Mouse (Mus musculus) MEL (cell line): ENCODE measurements around the gene Cdc40. TPM values are rescaled to one million over a fixed set of nuclear protein-coding genes. Genes with fewer than 3 reads are reported as not detected.

Experiments used
- DNase-seq: peaks from one replicate; pipeline ENCODE4 v3.0.0; 2011; ENCODE audit warnings: low read depth, low spot score
- H3K27ac ChIP-seq: 2 replicates; pipeline ENCODE4 v1.5.1; 2012; ENCODE audit warnings: low read depth, mild to moderate bottlenecking, control low read depth, low read length, moderate library complexity; ENCODE audit not compliant: control insufficient read depth
- H3K27me3 ChIP-seq, 2 experiments: fragments of 150-350 bp in 1 of 2; sonication (generic) in 1 of 2; 2 replicates each; pipeline ENCODE4 v1.6.1; 2012; ENCODE audit warnings: low read length in 2 of 2, mild to moderate bottlenecking in 2 of 2, improper control_type of control experiment in 1 of 2, moderate library complexity in 1 of 2; ENCODE audit not compliant: insufficient read depth in 2 of 2, control insufficient read depth in 1 of 2
- H3K36me3 ChIP-seq, 2 experiments: 2 replicates each; pipeline ENCODE4 v1.6.1; 2012 to 2014; ENCODE audit warnings: low read length in 2 of 2, improper control_type of control experiment in 1 of 2, inconsistent platforms in 1 of 2, mild to moderate bottlenecking in 1 of 2; ENCODE audit not compliant: insufficient read depth in 2 of 2, control insufficient read depth in 1 of 2
- H3K4me1 ChIP-seq, 2 experiments: fragments of 150-350 bp in 1 of 2; sonication (generic) in 1 of 2; 2 replicates each; pipeline ENCODE4 v1.6.1; 2012; ENCODE audit warnings: low read length in 2 of 2, improper control_type of control experiment in 1 of 2, mild to moderate bottlenecking in 1 of 2; ENCODE audit not compliant: insufficient read depth in 2 of 2, control insufficient read depth in 1 of 2
- H3K4me3 ChIP-seq, 2 experiments: fragments of 150-350 bp in 1 of 2; sonication (generic) in 1 of 2; 2 replicates each; pipeline ENCODE4 v1.5.1; 2012; ENCODE audit warnings: low read depth in 2 of 2, low read length in 2 of 2, mild to moderate bottlenecking in 2 of 2, moderate library complexity in 2 of 2, control low read depth in 1 of 2, improper control_type of control experiment in 1 of 2; ENCODE audit not compliant: control insufficient read depth in 1 of 2, insufficient read depth in 1 of 2
- H3K79me2 ChIP-seq: 2 replicates; pipeline ENCODE4 v1.6.1; 2012; ENCODE audit warnings: mild to moderate bottlenecking, low read length, moderate library complexity; ENCODE audit not compliant: control insufficient read depth, poor library complexity, insufficient read depth
- H3K9ac ChIP-seq: 2 replicates; pipeline ENCODE4 v1.6.1; 2012; ENCODE audit warnings: low read depth, mild to moderate bottlenecking, control low read depth, low read length, moderate library complexity; ENCODE audit not compliant: control insufficient read depth, poor library complexity, severe bottlenecking
- H3K9me3 ChIP-seq: fragments of 150-350 bp; sonication (generic); replicated peaks from 2 replicates; pipeline ENCODE4 v1.6.1; 2012; ENCODE audit warnings: mild to moderate bottlenecking, low read length, improper control_type of control experiment, moderate library complexity; ENCODE audit not compliant: insufficient read depth
- CHD1 ChIP-seq: IDR thresholded peaks from 2 replicates; pipeline ENCODE4 v1.6.1; 2012; ENCODE audit warnings: low read depth, mild to moderate bottlenecking, inconsistent platforms, low read length, improper control_type of control experiment
- E2F4 ChIP-seq: IDR thresholded peaks from 2 replicates; pipeline ENCODE4 v1.6.1; 2011; ENCODE audit warnings: low read depth, low read length, improper control_type of control experiment, borderline replicate concordance
- EP300 ChIP-seq, 2 experiments: IDR thresholded peaks; 2 replicates each; pipeline ENCODE4 v1.6.1; 2011; ENCODE audit warnings: improper control_type of control experiment in 2 of 2, low read length in 2 of 2, low read depth in 1 of 2, mild to moderate bottlenecking in 1 of 2
- ETS1 ChIP-seq: IDR thresholded peaks from 2 replicates; pipeline ENCODE4 v1.6.1; 2012; ENCODE audit warnings: low read depth, mild to moderate bottlenecking, inconsistent platforms, low read length, improper control_type of control experiment, moderate library complexity
- GATA1 ChIP-seq: IDR thresholded peaks from 2 replicates; pipeline ENCODE4 v1.6.1; 2011; ENCODE audit warnings: low read depth, low read length, improper control_type of control experiment
- HCFC1 ChIP-seq: IDR thresholded peaks from 2 replicates; pipeline ENCODE4 v1.6.1; 2012; ENCODE audit warnings: low read depth, mild to moderate bottlenecking, inconsistent platforms, low read length, improper control_type of control experiment, moderate library complexity
- KAT2A ChIP-seq: conservative IDR thresholded peaks from 2 replicates; pipeline ENCODE4 v1.6.1; 2012; ENCODE audit warnings: low read depth, low read length, improper control_type of control experiment, inconsistent platforms
- MAX ChIP-seq: IDR thresholded peaks from 2 replicates; pipeline ENCODE4 v1.6.1; 2011; ENCODE audit warnings: low read length, improper control_type of control experiment
- MEF2A ChIP-seq: IDR thresholded peaks from 2 replicates; pipeline ENCODE4 v1.6.1; 2014; ENCODE audit warnings: low read depth, mild to moderate bottlenecking, inconsistent platforms, low read length, improper control_type of control experiment; ENCODE audit not compliant: poor library complexity, insufficient replicate concordance, severe bottlenecking; ENCODE audit errors: extremely low read depth
- MXI1 ChIP-seq: IDR thresholded peaks from 2 replicates; pipeline ENCODE4 v1.6.1; 2011; ENCODE audit warnings: mild to moderate bottlenecking, low read depth, low read length, improper control_type of control experiment
- NELFE ChIP-seq: IDR thresholded peaks from 2 replicates; pipeline ENCODE4 v1.6.1; 2011; ENCODE audit warnings: low read depth, low read length, improper control_type of control experiment
- NRF1 ChIP-seq: IDR thresholded peaks from 2 replicates; pipeline ENCODE4 v1.6.1; 2014; ENCODE audit warnings: low read depth, mild to moderate bottlenecking, inconsistent platforms, low read length, improper control_type of control experiment, moderate library complexity; ENCODE audit not compliant: poor library complexity, insufficient read depth, severe bottlenecking
- POLR2AphosphoS2 ChIP-seq: IDR thresholded peaks from 2 replicates; pipeline ENCODE4 v1.6.1; 2011; ENCODE audit warnings: low read length, improper control_type of control experiment
- POLR2AphosphoS5 ChIP-seq: IDR thresholded peaks from 2 replicates; pipeline ENCODE4 v1.6.1; 2012; ENCODE audit warnings: low read depth, borderline replicate concordance, mild to moderate bottlenecking, inconsistent platforms, low read length, moderate library complexity, mixed read lengths
- RAD21 ChIP-seq: IDR thresholded peaks from 2 replicates; pipeline ENCODE4 v1.6.1; 2011; ENCODE audit warnings: mild to moderate bottlenecking, low read depth, low read length, improper control_type of control experiment
- TBP ChIP-seq: IDR thresholded peaks from 2 replicates; pipeline ENCODE4 v1.8.0; 2011; ENCODE audit warnings: low read depth, low read length, improper control_type of control experiment
- USF2 ChIP-seq, 2 experiments: IDR thresholded peaks; 2 replicates each; pipeline ENCODE4 v1.6.1; 2011 to 2012; ENCODE audit warnings: improper control_type of control experiment in 2 of 2, low read length in 2 of 2, borderline replicate concordance in 1 of 2, inconsistent platforms in 1 of 2, low read depth in 1 of 2, mild to moderate bottlenecking in 1 of 2; ENCODE audit not compliant: insufficient read depth in 1 of 2
- ZKSCAN1 ChIP-seq: IDR thresholded peaks from 2 replicates; pipeline ENCODE4 v1.6.1; 2012; ENCODE audit warnings: low read depth, mild to moderate bottlenecking, inconsistent platforms, low read length, improper control_type of control experiment, moderate library complexity
- polyA plus RNA-seq, 2 experiments: library from polyadenylated mRNA; stranded (reverse) in 1 of 2; unstranded in 1 of 2; fragments of >175 nt in 1 of 2; fragments of >200 nt in 1 of 2; gene quantifications; 2 replicates each; pipeline versions ENCODE4 v1.2.1 to v1.2.4; 2012; ENCODE audit warnings: low replicate concordance in 2 of 2, low read depth in 1 of 2; ENCODE audit not compliant: insufficient read length in 2 of 2, insufficient read depth in 1 of 2, missing spikeins in 1 of 2
- total RNA-seq: library from RNA; depleted of rRNA; stranded (reverse); fragments of 300-350 nt; gene quantifications from 2 replicates; pipeline ENCODE4 v1.2.3, GENCODE M21; 2012

Cdc40 gene
- total and polyA plus RNA-seq, 3 experiments = 11.9 to 68.5 (median 35.5) TPM

DNA sequence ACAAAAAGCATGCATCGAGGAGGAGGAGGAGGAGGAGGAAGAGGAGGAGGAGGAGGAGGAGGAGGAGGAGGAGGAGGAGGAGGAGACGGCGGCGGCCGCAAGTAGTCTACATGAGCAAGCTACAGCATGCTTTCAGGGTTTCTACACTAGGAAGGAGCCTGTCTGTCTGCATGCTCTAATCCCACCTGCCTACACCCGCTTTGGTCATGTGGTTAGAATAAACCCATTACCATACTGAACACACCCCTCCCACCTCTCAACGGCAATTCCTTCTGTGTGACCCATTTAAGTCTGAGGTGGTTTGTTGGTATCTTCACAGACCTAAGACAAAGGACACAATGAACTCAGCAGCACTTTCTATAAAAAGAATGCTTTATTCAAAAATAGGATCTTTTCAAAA is 51.8 kb downstream of the Cdc40 start:
- DNase-seq = no peak
- no peak for TF ChIP-seq USF2 (IDR thresholded peaks at IDR 0.05; ENCODE audit: borderline replicate concordance in 1 of 2, insufficient read depth in 1 of 2, low read depth in 1 of 2, low read length in 2 of 2)
- TF ChIP-seq NRF1 = no peak
- TF ChIP-seq HCFC1 = no peak
- TF ChIP-seq EP300 (IDR thresholded peaks at IDR 0.05; ENCODE audit: low read depth in 1 of 2, low read length in 2 of 2) = no peak
- no peak for TF ChIP-seq TBP
- no peak for TF ChIP-seq ETS1
- no peak for TF ChIP-seq MAX
- Histone ChIP-seq H3K4me1 (no peaks in the 10 kb centered on the region), H3K27me3 (no peaks in the 10 kb centered on the region), H3K9me3 (no peaks in the 10 kb centered on the region), H3K36me3 (peaks cover 0 to 3% of the 10 kb centered on the region in 2 experiments; a peak in 2 of 4 replicates), H3K4me3 (no peak overlapping the region), H3K27ac (no peak overlapping the region), H3K79me2 (no peaks in the 10 kb centered on the region), H3K9ac (no peak overlapping the region)

DNA sequence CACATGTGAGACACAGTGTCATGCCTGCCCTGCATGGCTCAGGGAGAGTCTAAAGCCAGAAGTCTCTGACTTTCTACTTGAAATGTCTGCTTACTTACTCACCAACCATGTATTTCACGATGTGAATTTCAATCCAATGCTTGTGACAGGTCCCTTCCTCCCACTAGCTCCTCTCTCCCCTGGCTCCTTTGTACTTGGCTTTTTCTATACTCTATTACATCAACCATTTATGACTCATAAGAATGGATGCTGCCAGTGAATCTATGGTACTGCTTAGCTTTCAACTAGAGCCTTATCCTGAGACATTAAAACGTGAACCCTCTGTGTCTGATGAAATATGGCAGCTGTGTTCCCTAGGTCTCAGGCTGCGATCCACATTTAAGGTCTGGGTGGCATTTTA is 52.8 kb downstream of the Cdc40 start:
- Histone ChIP-seq H3K9me3 (no peaks in the 10 kb centered on the region), H3K9ac (no peak overlapping the region), H3K36me3 (no peaks in the 10 kb centered on the region), H3K4me3 (no peak overlapping the region), H3K79me2 (no peaks in the 10 kb centered on the region), H3K27me3 (no peaks in the 10 kb centered on the region), H3K4me1 (no peaks in the 10 kb centered on the region), H3K27ac (no peak overlapping the region)
- no peak for DNase-seq
- TF ChIP-seq NELFE = no peak
- TF ChIP-seq GATA1 = no peak
- TF ChIP-seq POLR2AphosphoS2 = no peak
- TF ChIP-seq HCFC1 = no peak
- TF ChIP-seq POLR2AphosphoS5 = no peak
- no peak for TF ChIP-seq MXI1
- TF ChIP-seq MAX = no peak
- no peak for TF ChIP-seq MEF2A
- no peak for TF ChIP-seq RAD21
- no peak for TF ChIP-seq CHD1
- TF ChIP-seq TBP = no peak
- TF ChIP-seq USF2 (IDR thresholded peaks at IDR 0.05; ENCODE audit: borderline replicate concordance in 1 of 2, insufficient read depth in 1 of 2, low read depth in 1 of 2, low read length in 2 of 2) = no peak
- TF ChIP-seq NRF1 = no peak
- no peak for TF ChIP-seq ZKSCAN1
- TF ChIP-seq E2F4 = no peak
- TF ChIP-seq KAT2A = no peak
- TF ChIP-seq EP300 (IDR thresholded peaks at IDR 0.05; ENCODE audit: low read depth in 1 of 2, low read length in 2 of 2) = no peak
- TF ChIP-seq, all 39 proteins: peak for 0
